Mouse (Mus musculus) limb, embryonic 12.5 days (tissue): ENCODE data around the gene Hmgn2. TPM values are rescaled to one million over a fixed set of nuclear protein-coding genes. Genes with fewer than 3 reads are reported as not detected.
"Not testable (repeated sequence)": the region's sequence is repeated elsewhere in the genome, so short reads cannot be mapped to it uniquely, and the experiment has no call there.

Experiments used
- ATAC-seq: fragments of 200-750 bp; cut with Nextera tagmentation; 2 replicates; pipeline ENCODE4 v1.8.0; 2017; ENCODE audit warnings: low read depth, moderate TSS enrichment; ENCODE audit not compliant: insufficient number of reproducible peaks, insufficient read depth, low FRiP score, low TSS enrichment
- H3K27ac ChIP-seq: fragments of 300-500 bp; sonication (generic); 2 replicates; pipeline ENCODE4 v1.5.1; 2016; ENCODE audit warnings: mild to moderate bottlenecking, moderate library complexity
- H3K27me3 ChIP-seq: fragments of 300-500 bp; sonication (generic); 2 replicates; pipeline ENCODE4 v1.6.1; 2016; ENCODE audit warnings: mild to moderate bottlenecking, moderate library complexity
- H3K36me3 ChIP-seq: fragments of 300-500 bp; sonication (generic); 2 replicates; pipeline ENCODE4 v1.6.1; 2016; ENCODE audit warnings: mild to moderate bottlenecking, moderate library complexity
- H3K4me1 ChIP-seq: fragments of 300-500 bp; sonication (generic); replicated peaks from 2 replicates; pipeline ENCODE4 v1.6.1; 2016
- H3K4me2 ChIP-seq: fragments of 300-500 bp; sonication (generic); 2 replicates; pipeline ENCODE4 v1.6.1; 2016; ENCODE audit warnings: mild to moderate bottlenecking, moderate library complexity
- H3K4me3 ChIP-seq: fragments of 300-500 bp; sonication (generic); replicated peaks from 2 replicates; pipeline ENCODE4 v1.5.1; 2016; ENCODE audit warnings: mild to moderate bottlenecking
- H3K9ac ChIP-seq: fragments of 300-500 bp; sonication (generic); replicated peaks from 2 replicates; pipeline ENCODE4 v1.6.1; 2016; ENCODE audit warnings: mild to moderate bottlenecking, moderate library complexity
- H3K9me3 ChIP-seq: fragments of 300-500 bp; sonication (generic); 2 replicates; pipeline ENCODE4 v1.6.1; 2016; ENCODE audit warnings: mild to moderate bottlenecking, moderate library complexity
- WGBS: fragments of 180-500 bp; shearing (Covaris S2); methylation state at CpG from one replicate; pipeline ENCODE4 v1.1.7; 2016; 5-methylcytosine and 5-hydroxymethylcytosine counted together
- polyA plus RNA-seq: library from polyadenylated mRNA; unstranded; fragments of >200 nt; fragmentation: Nextera tagmentation; extraction: Ambion mirVana; gene quantifications from 2 replicates; pipeline ENCODE4 v1.2.1, GENCODE M21; 2016

The Hmgn2 gene
- polyA plus RNA-seq, 1 experiment from 2014 or later, result 3,165 TPM

GRCm38 (mm10) chr4:134002246-134002645, 33.8 kb upstream of the Hmgn2 start:
- Histone ChIP-seq H3K9ac (no peak overlapping the region), H3K4me3 (no peak overlapping the region)
- WGBS, result 66% methylated on average over 4 of the region's 4 CpGs

GRCm38 (mm10) chr4:134001710-134002109, 33.3 kb upstream of the Hmgn2 start:
- ATAC-seq, result no peak
- no peak overlapping the region for H3K4me3 ChIP-seq
- H3K4me2 ChIP-seq, result no peak overlapping the region
- WGBS, result 41% methylated on average over 10 of the region's 10 CpGs
- no peaks in the 10 kb centered on the region for H3K9me3 ChIP-seq
- H3K27ac ChIP-seq, result no peak overlapping the region
- H3K27me3 ChIP-seq, result no peaks in the 10 kb centered on the region
- H3K4me1 ChIP-seq, result peaks cover 9% of the 10 kb centered on the region
- H3K36me3 ChIP-seq, result peaks cover 6% of the 10 kb centered on the region
- H3K9ac ChIP-seq, result no peak overlapping the region

More at GRCm38 (mm10) chr4:134002246-134002645, 33.8 kb upstream of the Hmgn2 start:
- H3K27ac ChIP-seq, result no peak overlapping the region
- no peaks in the 10 kb centered on the region for H3K27me3 ChIP-seq
- H3K36me3 ChIP-seq, result 0 out of 2 replicates have a peak, but pooled peaks cover under 1% of the 10 kb centered on the region
- H3K4me1 ChIP-seq, result peaks cover 9% of the 10 kb centered on the region
- no peaks in the 10 kb centered on the region for H3K9me3 ChIP-seq
- no peak overlapping the region for H3K4me2 ChIP-seq
- no peak for ATAC-seq

DNA sequence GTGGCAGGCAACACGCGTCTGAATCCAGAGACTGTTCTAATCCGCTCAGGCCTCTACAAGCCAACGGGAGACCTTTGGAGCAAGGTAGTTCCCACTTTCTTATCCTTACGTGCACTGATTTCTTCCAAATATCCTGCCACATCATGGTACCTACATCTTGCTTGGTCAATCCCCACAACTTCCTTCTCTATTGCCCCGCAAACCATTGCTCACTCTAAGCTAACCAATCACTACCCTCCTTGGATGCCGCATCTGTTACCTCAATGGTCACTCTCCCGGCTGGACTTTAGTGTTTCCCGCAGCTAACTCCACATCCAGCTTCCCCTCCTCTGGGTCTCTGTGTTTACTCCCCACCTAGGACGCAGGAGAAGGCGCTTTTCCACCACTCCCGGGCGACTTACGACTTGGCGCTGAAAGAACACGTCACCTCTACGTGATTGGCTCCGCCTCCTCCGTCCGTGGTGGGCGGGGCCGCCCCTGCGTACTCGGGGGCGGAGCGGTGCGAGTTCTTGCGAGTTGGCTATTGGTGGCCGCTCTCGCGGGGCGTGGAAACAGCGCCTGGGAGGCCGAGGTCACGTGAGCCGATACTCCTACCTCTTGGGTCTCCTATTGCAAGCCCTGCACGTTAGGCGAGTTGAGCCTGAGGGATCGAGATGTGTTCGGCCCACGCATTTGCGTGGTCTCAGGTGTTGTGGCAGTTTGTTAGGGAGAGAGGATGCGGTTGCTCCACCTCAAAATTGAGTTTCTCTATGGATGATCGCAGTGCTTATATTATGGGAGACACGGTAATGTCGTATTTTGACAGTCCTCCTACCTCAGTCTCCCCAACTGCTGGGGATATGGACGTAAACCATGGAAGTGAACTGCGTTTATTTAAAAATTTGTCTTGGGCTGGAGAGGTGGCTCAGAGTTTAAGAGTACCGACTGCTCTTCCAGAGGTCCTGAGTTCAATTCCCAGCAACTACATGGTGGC, 32.3 kb upstream of the Hmgn2 start, which contains the start of gene Dhdds:
Dhdds (minus strand) TSS at position 453 of the 973 bp plus-strand sequence.
- H3K27ac ChIP-seq, result 0 out of 2 replicates have a peak within 1 kb of the TSS, but pooled peaks have one; percentile 59
- 2% methylated on average over 49 of the region's 49 CpGs for WGBS

GRCm38 (mm10) chr4:133994697-133995096, 26.2 kb upstream of the Hmgn2 start:
- Histone ChIP-seq H3K9ac (no peak overlapping the region), H3K4me1 (peaks cover 3% of the 10 kb centered on the region; the same call in 1 of the 2 replicates), H3K36me3 (peaks cover 72% of the 10 kb centered on the region), H3K27ac (no peak overlapping the region), H3K27me3 (no peaks in the 10 kb centered on the region), H3K4me3 (no peak overlapping the region), H3K9me3 (no peaks in the 10 kb centered on the region), H3K4me2 (no peak overlapping the region)
- 92% methylated on average over 8 of the region's 8 CpGs for WGBS
- no peak for ATAC-seq

More for the DNA sequence above, 32.3 kb upstream of the Hmgn2 start, which contains the start of gene Dhdds:
- Histone ChIP-seq H3K9ac (peak within 1 kb of the TSS; percentile 72), H3K36me3 (peaks cover 14% of the 10 kb centered on the region), H3K9me3 (no peaks in the 10 kb centered on the region), H3K4me2 (peak within 1 kb of the TSS; percentile 89), H3K4me3 (peak within 1 kb of the TSS; percentile 69), H3K27me3 (no peaks in the 10 kb centered on the region), H3K4me1 (peaks cover 9% of the 10 kb centered on the region)
- peak; percentile 93 for ATAC-seq

- Histone ChIP-seq H3K27ac (no peak overlapping the region), H3K4me1 (no peaks in the 10 kb centered on the region), H3K9me3 (no peaks in the 10 kb centered on the region), H3K36me3 (peaks cover 92% of the 10 kb centered on the region), H3K4me3 (no peak overlapping the region), H3K9ac (no peak overlapping the region), H3K4me2 (no peak overlapping the region), H3K27me3 (no peaks in the 10 kb centered on the region)
- no peak for ATAC-seq
- WGBS, result 88% methylated on average over 13 of the region's 13 CpGs
These were observed 22.7 kb upstream of the Hmgn2 start for GRCm38 (mm10) chr4:133991087-133991660.

DNA sequence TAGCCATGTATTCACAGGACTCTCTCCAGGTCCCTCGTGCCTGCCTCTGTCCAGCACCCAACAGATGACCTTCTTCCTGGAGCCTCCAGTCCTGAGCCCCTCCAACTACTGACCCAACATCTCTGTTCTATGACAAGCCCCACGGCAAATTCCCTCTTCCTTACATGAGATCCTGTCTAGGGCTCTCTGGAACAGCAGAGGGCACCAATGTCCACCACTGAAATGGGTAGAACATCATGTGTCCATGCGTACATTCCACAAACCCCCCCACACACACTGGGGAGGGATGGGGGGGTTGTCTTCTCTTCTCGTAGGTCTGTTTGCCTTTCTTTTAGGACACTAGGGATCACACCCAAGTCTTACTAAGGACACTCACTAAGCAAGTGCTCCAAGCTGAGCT, 21.6 kb upstream of the Hmgn2 start:
- no peaks in the 10 kb centered on the region for H3K9me3 ChIP-seq
- H3K27me3 ChIP-seq, result no peaks in the 10 kb centered on the region
- no peak overlapping the region for H3K4me3 ChIP-seq
- H3K4me1 ChIP-seq, result no peaks in the 10 kb centered on the region
- no peak overlapping the region for H3K4me2 ChIP-seq
- 73% methylated on average over 4 of the region's 4 CpGs for WGBS
- peaks cover 93% of the 10 kb centered on the region for H3K36me3 ChIP-seq
- H3K9ac ChIP-seq, result no peak overlapping the region
- H3K27ac ChIP-seq, result no peak overlapping the region
- no peak for ATAC-seq

- not testable (repeated sequence) for H3K4me1 ChIP-seq, ATAC-seq, H3K9ac ChIP-seq, H3K27me3 ChIP-seq, H3K4me2 ChIP-seq, H3K27ac ChIP-seq, H3K4me3 ChIP-seq, H3K9me3 ChIP-seq
- H3K36me3 ChIP-seq, result peaks cover 83% of the 10 kb centered on the region
- 96% methylated on average over 7 of the region's 8 CpGs for whole genome bisulfite sequencing
These were observed 19.8 kb upstream of the Hmgn2 start for GRCm38 (mm10) chr4:133988289-133988688.

GRCm38 (mm10) chr4:133982936-133983335, 14.5 kb upstream of the Hmgn2 start:
- Histone ChIP-seq H3K27me3 (no peaks in the 10 kb centered on the region), H3K4me1 (no peaks in the 10 kb centered on the region), H3K36me3 (peaks cover 85% of the 10 kb centered on the region), H3K4me3 (no peak overlapping the region), H3K9me3 (no peaks in the 10 kb centered on the region), H3K9ac (no peak overlapping the region), H3K27ac (no peak overlapping the region), H3K4me2 (no peak overlapping the region)
- no peak for ATAC-seq
- WGBS, result 85% methylated on average over 13 of the region's 13 CpGs

- H3K4me2 ChIP-seq, result no peak overlapping the region
- H3K36me3 ChIP-seq, result peaks cover 83% of the 10 kb centered on the region
- 85% methylated on average over 5 of the region's 5 CpGs for WGBS
- no peaks in the 10 kb centered on the region for H3K4me1 ChIP-seq
- H3K9ac ChIP-seq, result no peak overlapping the region
- no peaks in the 10 kb centered on the region for H3K27me3 ChIP-seq
- no peak for ATAC-seq
- no peak overlapping the region for H3K4me3 ChIP-seq
- H3K27ac ChIP-seq, result no peak overlapping the region
- no peaks in the 10 kb centered on the region for H3K9me3 ChIP-seq
These were observed 12.0 kb upstream of the Hmgn2 start for GRCm38 (mm10) chr4:133980496-133980895.

DNA sequence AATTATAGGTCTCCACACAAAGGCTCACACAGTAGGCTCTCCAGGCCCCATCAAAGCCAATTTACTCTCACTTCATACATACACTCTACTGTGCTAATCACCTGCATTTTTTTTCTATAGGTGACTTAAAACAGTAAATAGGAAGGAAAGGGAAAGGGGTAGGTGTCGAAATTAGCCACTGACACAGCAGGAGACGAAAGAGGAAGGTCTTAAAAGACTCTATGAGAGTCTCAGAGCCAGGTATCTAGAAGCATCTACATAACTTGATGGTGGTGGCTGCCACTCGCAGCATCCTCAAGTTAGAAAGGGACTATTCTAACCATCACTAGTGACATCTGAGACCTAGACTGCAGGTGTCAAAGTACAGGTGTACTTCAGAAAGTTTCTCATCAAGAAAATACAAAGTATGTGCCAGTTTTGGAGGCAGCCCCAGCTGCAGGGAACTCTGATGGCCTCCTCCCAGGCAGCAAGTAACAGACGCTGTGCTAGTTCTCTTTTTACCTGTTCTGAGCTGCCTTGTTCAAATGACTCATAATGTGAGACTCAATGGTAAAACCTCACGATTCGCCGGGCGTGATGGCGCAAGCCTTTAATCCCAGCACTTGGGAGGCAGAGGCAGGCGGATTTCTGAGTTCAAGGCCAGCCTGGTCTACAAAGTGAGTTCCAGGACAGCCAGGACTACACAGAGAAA, 9.7 kb upstream of the Hmgn2 start:
- no peak overlapping the region for H3K27ac ChIP-seq
- H3K4me2 ChIP-seq, result no peak overlapping the region
- H3K4me1 ChIP-seq, result no peaks in the 10 kb centered on the region
- H3K36me3 ChIP-seq, result peaks cover 88% of the 10 kb centered on the region
- H3K9me3 ChIP-seq, result no peaks in the 10 kb centered on the region
- no peaks in the 10 kb centered on the region for H3K27me3 ChIP-seq
- no peak for ATAC-seq
- H3K4me3 ChIP-seq, result no peak overlapping the region
- H3K9ac ChIP-seq, result no peak overlapping the region
- WGBS, result 94% methylated on average over 10 of the region's 10 CpGs

DNA sequence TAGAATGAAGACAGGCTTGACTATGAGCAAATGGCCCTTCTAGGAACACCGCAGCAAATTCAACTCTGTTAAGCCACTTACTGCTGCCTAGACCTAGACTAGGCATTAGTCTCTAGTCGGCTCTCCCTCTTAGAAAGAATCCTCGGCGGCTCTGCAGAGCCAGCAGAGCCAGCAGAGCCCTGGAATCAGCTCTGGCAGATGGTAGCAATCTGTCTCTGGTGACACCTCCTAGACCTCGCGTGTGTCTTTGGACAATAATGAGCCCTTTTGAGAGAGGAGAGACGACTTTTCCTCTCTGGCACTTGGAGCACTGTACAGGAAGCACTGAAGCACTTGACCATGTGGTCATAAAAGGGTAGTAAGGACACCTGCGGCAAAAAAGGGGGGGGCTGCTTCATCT, 3.3 kb upstream of the Hmgn2 start:
- no peaks in the 10 kb centered on the region for H3K27me3 ChIP-seq
- peaks cover 18% of the 10 kb centered on the region for H3K4me1 ChIP-seq
- H3K36me3 ChIP-seq, result peaks cover 62% of the 10 kb centered on the region
- no peak for ATAC-seq
- 56% methylated on average over 8 of the region's 8 CpGs for WGBS
- H3K9ac ChIP-seq, result no peak overlapping the region
- no peak overlapping the region for H3K4me2 ChIP-seq
- no peak overlapping the region for H3K27ac ChIP-seq
- no peak overlapping the region for H3K4me3 ChIP-seq
- H3K9me3 ChIP-seq, result no peaks in the 10 kb centered on the region
